Mouse (Mus musculus) heart, embryonic 15.5 days (tissue): ENCODE results near the gene Gpr35. TPM values are rescaled to one million over a fixed set of nuclear protein-coding genes. Genes with fewer than 3 reads are reported as not detected.
A peak's percentile ranks its signal among the peaks of the same experiment; 100 is the strongest.

Experiments used
- ATAC-seq: fragments of 200-750 bp; cut with Nextera tagmentation; replicated peaks from 2 replicates; pipeline ENCODE4 v1.8.0; 2017; ENCODE audit warnings: low read depth, moderate TSS enrichment; ENCODE audit not compliant: insufficient number of reproducible peaks, insufficient read depth, low FRiP score
- H3K27ac ChIP-seq: fragments of 300-500 bp; sonication (generic); 2 replicates; pipeline ENCODE4 v1.5.1; 2015; ENCODE audit warnings: mild to moderate bottlenecking, inconsistent platforms
- H3K27me3 ChIP-seq: fragments of 300-500 bp; sonication (generic); 2 replicates; pipeline ENCODE4 v1.6.1; 2015; ENCODE audit warnings: inconsistent platforms
- H3K36me3 ChIP-seq: fragments of 300-500 bp; sonication (generic); 2 replicates; pipeline ENCODE4 v1.6.1; 2015; ENCODE audit warnings: mild to moderate bottlenecking, inconsistent platforms
- H3K4me1 ChIP-seq: fragments of 300-500 bp; sonication (generic); replicated peaks from 2 replicates; pipeline ENCODE4 v1.6.1; 2015; ENCODE audit warnings: inconsistent platforms
- H3K4me2 ChIP-seq: fragments of 300-500 bp; sonication (generic); 2 replicates; pipeline ENCODE4 v1.6.1; 2015; ENCODE audit warnings: inconsistent platforms, mild to moderate bottlenecking, moderate library complexity
- H3K4me3 ChIP-seq: fragments of 300-500 bp; sonication (generic); 2 replicates; pipeline ENCODE4 v1.5.1; 2015; ENCODE audit warnings: mild to moderate bottlenecking, inconsistent platforms
- H3K9ac ChIP-seq: fragments of 300-500 bp; sonication (generic); 2 replicates; pipeline ENCODE4 v1.6.1; 2015; ENCODE audit warnings: mild to moderate bottlenecking, inconsistent platforms
- H3K9me3 ChIP-seq: fragments of 300-500 bp; sonication (generic); replicated peaks from 2 replicates; pipeline ENCODE4 v1.6.1; 2016; ENCODE audit warnings: inconsistent platforms
- WGBS: fragments of 180-500 bp; shearing (Covaris S2); methylation state at CpG from one replicate; pipeline ENCODE4 v1.1.7; 2015; ENCODE audit warnings: mixed read lengths; 5-methylcytosine and 5-hydroxymethylcytosine counted together
- polyA plus RNA-seq: library from polyadenylated mRNA; unstranded; fragments of >200 nt; fragmentation: Nextera tagmentation; extraction: Ambion mirVana; gene quantifications from 2 replicates; pipeline ENCODE4 v1.2.1, GENCODE M21; 2015

Gene Gpr35
- polyA plus RNA-seq, 1 experiment from 2014 or later: 0.43 TPM

DNA sequence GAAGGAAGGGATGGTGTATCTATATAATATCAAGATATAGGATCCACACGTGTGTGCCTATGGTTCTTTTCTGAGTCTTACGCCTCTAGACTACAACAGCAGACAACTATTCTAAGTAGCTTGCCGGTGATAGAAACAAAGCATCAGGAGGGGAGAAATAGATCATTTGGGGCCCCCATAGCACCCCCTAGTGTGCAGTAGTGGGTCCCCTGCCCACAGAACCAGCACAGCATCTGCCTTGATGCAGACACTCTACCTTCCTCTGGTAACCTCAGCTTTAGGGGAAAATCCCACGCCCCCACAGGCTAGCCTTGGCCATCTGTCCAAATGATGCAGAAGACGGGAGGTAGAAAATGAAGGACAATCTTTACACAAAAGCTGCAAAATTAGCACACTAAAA lies 34.3 kb downstream of the Gpr35 start:
- no peak overlapping the region for H3K4me2 ChIP-seq
- H3K27me3 ChIP-seq: peaks cover 5% of the 10 kb centered on the region; the same call in 1 of the 2 replicates
- no peaks in the 10 kb centered on the region for H3K36me3 ChIP-seq
- 87% methylated on average over 5 of the region's 5 CpGs for WGBS
- ATAC-seq: no peak
- H3K9ac ChIP-seq: no peak overlapping the region
- H3K9me3 ChIP-seq: no peaks in the 10 kb centered on the region
- no peak overlapping the region for H3K4me3 ChIP-seq
- no peak overlapping the region for H3K27ac ChIP-seq
- H3K4me1 ChIP-seq: peaks cover 2% of the 10 kb centered on the region; the same call in 1 of the 2 replicates

DNA sequence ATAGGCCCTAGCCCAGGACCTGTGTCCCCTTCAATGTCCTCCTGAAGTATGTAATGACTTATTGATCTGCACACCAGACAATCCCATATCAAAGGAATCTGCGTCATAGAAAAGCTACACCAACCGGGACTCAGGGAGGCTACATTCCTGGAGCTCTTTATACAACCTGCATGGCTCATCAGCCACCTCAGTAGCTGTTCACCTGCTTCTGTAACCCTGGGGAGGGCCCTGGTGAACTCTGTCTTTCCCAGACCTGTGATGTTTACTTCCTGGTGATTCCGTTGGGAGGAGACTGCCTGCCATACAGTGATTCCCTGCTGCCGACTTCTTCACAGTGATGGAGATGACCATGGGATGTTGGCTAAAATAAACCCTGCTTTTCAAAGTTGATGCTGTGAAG lies 38.2 kb downstream of the Gpr35 start:
- H3K4me1 ChIP-seq: no peaks in the 10 kb centered on the region
- no peaks in the 10 kb centered on the region for H3K36me3 ChIP-seq
- H3K9me3 ChIP-seq: no peaks in the 10 kb centered on the region
- no peak for ATAC-seq
- H3K4me3 ChIP-seq: no peak overlapping the region
- H3K9ac ChIP-seq: no peak overlapping the region
- no peaks in the 10 kb centered on the region for H3K27me3 ChIP-seq
- H3K4me2 ChIP-seq: no peak overlapping the region
- H3K27ac ChIP-seq: no peak overlapping the region
- 62% methylated on average over 4 of the region's 4 CpGs for WGBS

- Histone ChIP-seq H3K4me1 (no peaks in the 10 kb centered on the region), H3K4me3 (no peak overlapping the region), H3K27me3 (no peaks in the 10 kb centered on the region), H3K4me2 (no peak overlapping the region), H3K9ac (no peak overlapping the region), H3K36me3 (no peaks in the 10 kb centered on the region), H3K27ac (no peak overlapping the region), H3K9me3 (no peaks in the 10 kb centered on the region)
- WGBS: 63% methylated on average over 4 of the region's 4 CpGs
- ATAC-seq: no peak
These were observed 39.2 kb downstream of the Gpr35 start for GRCm38 (mm10) chr1:92989891-92990290.

GRCm38 (mm10) chr1:92992214-92992855 lies 41.7 kb downstream of the Gpr35 start:
- WGBS: 77% methylated on average over 6 of the region's 6 CpGs
- Histone ChIP-seq H3K36me3 (no peaks in the 10 kb centered on the region), H3K9ac (no peak overlapping the region), H3K4me1 (no peaks in the 10 kb centered on the region), H3K27ac (no peak overlapping the region), H3K9me3 (no peaks in the 10 kb centered on the region), H3K27me3 (no peaks in the 10 kb centered on the region), H3K4me2 (no peak overlapping the region), H3K4me3 (no peak overlapping the region)
- no peak for ATAC-seq

DNA sequence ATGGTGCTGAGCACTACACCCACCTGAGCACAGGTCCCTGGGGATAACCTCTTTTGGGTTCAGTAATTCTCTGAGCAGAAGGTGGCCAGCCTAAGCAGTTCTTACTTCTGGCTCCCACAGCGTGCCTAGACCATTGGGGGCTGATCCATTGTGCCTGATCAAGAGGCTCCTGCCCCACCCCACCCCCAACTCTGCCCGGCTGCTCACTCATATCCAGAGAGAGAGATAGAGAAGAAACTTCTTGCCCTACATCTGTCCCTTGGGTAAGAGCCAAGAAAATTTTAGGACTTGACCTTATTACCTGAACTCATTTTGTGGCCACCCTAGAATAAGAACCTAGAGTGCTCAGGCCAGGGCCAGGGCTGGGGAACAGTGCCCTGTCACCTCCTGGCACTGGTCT lies 42.2 kb downstream of the Gpr35 start:
- H3K36me3 ChIP-seq: no peaks in the 10 kb centered on the region
- WGBS: 74% methylated on average over 2 of the region's 2 CpGs
- no peak for ATAC-seq
- H3K27me3 ChIP-seq: no peaks in the 10 kb centered on the region
- H3K4me3 ChIP-seq: no peak overlapping the region
- no peak overlapping the region for H3K27ac ChIP-seq
- H3K9ac ChIP-seq: no peak overlapping the region
- H3K4me1 ChIP-seq: no peaks in the 10 kb centered on the region
- no peaks in the 10 kb centered on the region for H3K9me3 ChIP-seq
- no peak overlapping the region for H3K4me2 ChIP-seq

DNA sequence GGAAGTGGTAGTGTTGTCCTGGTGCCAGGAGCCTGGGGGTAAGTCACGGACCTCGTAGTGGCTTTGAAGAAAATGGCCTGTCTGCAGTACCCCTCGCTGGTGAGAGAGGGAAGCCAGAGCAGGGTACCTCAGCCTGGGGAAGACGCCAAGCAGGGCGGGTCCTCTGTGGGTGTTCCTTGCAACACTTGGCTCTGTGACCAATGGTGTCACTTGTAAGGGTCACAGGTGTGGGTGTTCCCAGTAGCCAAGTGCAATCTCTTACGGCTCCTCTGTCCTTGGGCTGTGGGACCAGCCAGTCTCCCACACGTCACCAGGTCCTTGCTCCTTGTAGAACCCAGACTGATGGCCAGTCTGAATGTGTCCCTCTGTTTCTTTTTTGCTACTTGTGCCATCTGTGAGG lies 55.4 kb downstream of the Gpr35 start, which contains the start of gene Aqp12:
TSS of gene Aqp12 (plus strand) at position 274 of the 400 bp plus-strand sequence.
- Histone ChIP-seq H3K4me2 (no peak within 1 kb of the TSS), H3K9me3 (no peaks in the 10 kb centered on the region), H3K27ac (no peak within 1 kb of the TSS), H3K4me1 (peaks cover 12% of the 10 kb centered on the region), H3K4me3 (no peak within 1 kb of the TSS), H3K9ac (no peak within 1 kb of the TSS), H3K27me3 (no peaks in the 10 kb centered on the region), H3K36me3 (no peaks in the 10 kb centered on the region)
- WGBS: 64% methylated on average over 7 of the region's 7 CpGs
- ATAC-seq: no peak

DNA sequence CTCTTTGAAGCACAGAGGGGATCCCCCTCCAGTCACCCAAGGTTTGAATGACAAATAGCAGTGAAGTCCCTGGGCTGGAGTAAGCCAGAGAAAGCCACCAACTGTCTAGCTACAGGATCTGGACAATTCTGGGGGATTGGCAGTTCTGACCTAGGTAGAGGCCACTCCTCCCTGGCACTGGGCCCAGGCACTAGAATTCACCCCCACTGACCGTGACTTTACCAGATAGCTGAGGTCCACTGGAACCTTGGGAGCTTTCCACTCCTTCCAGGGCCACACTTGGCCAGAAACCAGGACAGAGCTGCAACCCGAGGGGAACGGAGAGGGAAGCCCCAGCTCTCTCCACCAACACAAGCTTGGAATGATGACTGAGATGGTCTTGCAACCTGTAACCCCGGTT lies 58.5 kb downstream of the Gpr35 start:
- WGBS: 19% methylated on average over 4 of the region's 4 CpGs

DNA sequence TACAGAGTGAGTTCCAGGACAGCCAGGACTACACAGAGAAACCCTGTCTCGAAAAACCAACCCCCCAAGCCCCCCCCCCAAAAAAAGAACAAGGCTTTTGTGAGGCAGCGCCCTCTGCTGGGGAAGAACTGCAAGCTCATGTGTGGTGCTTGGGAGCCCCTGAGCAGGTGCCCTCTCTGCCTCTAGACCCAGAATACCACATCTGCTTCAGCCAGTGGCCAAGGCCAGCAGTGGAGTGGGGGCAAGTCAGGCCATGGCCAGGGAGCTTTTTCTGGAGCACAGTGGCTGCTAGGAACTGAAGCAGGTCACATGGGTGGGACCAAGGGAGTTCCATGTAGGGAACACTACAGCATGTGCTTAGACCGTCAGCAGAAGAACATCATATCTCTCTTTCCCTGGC lies 60.1 kb downstream of the Gpr35 start:
- Histone ChIP-seq H3K9me3 (no peaks in the 10 kb centered on the region), H3K27ac (no peak overlapping the region), H3K9ac (no peak overlapping the region), H3K4me3 (no peak overlapping the region), H3K27me3 (no peaks in the 10 kb centered on the region), H3K4me2 (no peak overlapping the region), H3K36me3 (no peaks in the 10 kb centered on the region), H3K4me1 (peaks cover 12% of the 10 kb centered on the region)
- ATAC-seq: no peak
- 28% methylated on average over 3 of the region's 3 CpGs for WGBS

More for the DNA sequence above, 58.5 kb downstream of the Gpr35 start:
- Histone ChIP-seq H3K4me2 (peak overlapping the region; percentile 12; the same call in 1 of the 2 replicates), H3K4me3 (no peak overlapping the region), H3K27ac (0 out of 2 replicates have a peak overlapping the region, but pooled peaks have one; percentile 9), H3K9me3 (no peaks in the 10 kb centered on the region), H3K4me1 (peaks cover 12% of the 10 kb centered on the region), H3K9ac (no peak overlapping the region), H3K36me3 (no peaks in the 10 kb centered on the region), H3K27me3 (no peaks in the 10 kb centered on the region)
- ATAC-seq: 0 out of 2 replicates have a peak, but pooled peaks have one; percentile 24

DNA sequence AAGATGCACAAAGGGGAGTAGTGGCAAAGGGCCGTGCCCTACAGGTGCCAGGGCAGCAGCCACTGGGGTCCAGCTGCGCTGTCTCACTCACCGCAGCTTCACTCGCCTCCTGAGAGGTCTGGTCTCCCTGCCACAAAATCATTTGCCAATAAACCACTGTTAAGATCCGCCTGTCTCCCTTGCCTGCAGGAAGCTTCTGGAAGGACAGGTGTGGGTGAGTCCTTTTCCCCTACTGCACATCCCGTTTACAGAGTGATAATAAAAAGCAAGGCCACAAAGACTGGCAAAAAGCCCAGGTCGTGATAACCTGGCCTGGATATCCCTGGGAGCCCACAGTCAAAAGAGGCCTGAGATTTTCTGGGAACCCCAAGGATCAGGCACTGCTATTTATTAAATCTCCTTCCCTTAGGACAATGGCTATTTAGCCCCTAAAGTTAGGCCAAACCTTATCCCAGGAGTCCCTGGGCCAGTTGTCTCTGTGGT lies 61.5 kb downstream of the Gpr35 start:
- H3K4me3 ChIP-seq: no peak overlapping the region
- no peaks in the 10 kb centered on the region for H3K36me3 ChIP-seq
- H3K9me3 ChIP-seq: no peaks in the 10 kb centered on the region
- WGBS: 53% methylated on average over 7 of the region's 7 CpGs
- no peak overlapping the region for H3K9ac ChIP-seq
- no peak overlapping the region for H3K27ac ChIP-seq
- H3K4me2 ChIP-seq: no peak overlapping the region
- ATAC-seq: no peak
- H3K27me3 ChIP-seq: no peaks in the 10 kb centered on the region
- peaks cover 12% of the 10 kb centered on the region for H3K4me1 ChIP-seq

GRCm38 (mm10) chr1:93013367-93013766 lies 62.7 kb downstream of the Gpr35 start:
- Histone ChIP-seq H3K27me3 (no peaks in the 10 kb centered on the region), H3K9ac (no peak overlapping the region), H3K4me3 (no peak overlapping the region), H3K4me2 (no peak overlapping the region), H3K27ac (no peak overlapping the region), H3K36me3 (no peaks in the 10 kb centered on the region), H3K4me1 (peaks cover 12% of the 10 kb centered on the region), H3K9me3 (no peaks in the 10 kb centered on the region)
- WGBS: 75% methylated on average over 4 of the region's 4 CpGs
- ATAC-seq: no peak

- Histone ChIP-seq H3K4me2 (no peak overlapping the region), H3K9me3 (no peaks in the 10 kb centered on the region), H3K27me3 (no peaks in the 10 kb centered on the region; the same call in 1 of the 2 replicates), H3K9ac (no peak overlapping the region), H3K27ac (no peak overlapping the region), H3K36me3 (no peaks in the 10 kb centered on the region), H3K4me3 (no peak overlapping the region), H3K4me1 (peaks cover 4% of the 10 kb centered on the region)
- ATAC-seq: no peak
These were observed 63.8 kb downstream of the Gpr35 start for GRCm38 (mm10) chr1:93014460-93014859.

- H3K36me3 ChIP-seq: no peaks in the 10 kb centered on the region
- H3K4me3 ChIP-seq: no peak overlapping the region
- 43% methylated on average over 2 of the region's 2 CpGs for WGBS
- no peaks in the 10 kb centered on the region for H3K9me3 ChIP-seq
- no peak for ATAC-seq
- no peak overlapping the region for H3K9ac ChIP-seq
- no peak overlapping the region for H3K27ac ChIP-seq
- H3K4me2 ChIP-seq: no peak overlapping the region
- H3K27me3 ChIP-seq: no peaks in the 10 kb centered on the region; the same call in 1 of the 2 replicates
- H3K4me1 ChIP-seq: no peaks in the 10 kb centered on the region
These were observed 64.5 kb downstream of the Gpr35 start for GRCm38 (mm10) chr1:93015136-93015535.
